Mouse (Mus musculus) cortical plate, adult 2 months (tissue): ENCODE measurements at regions not wholly inside any gene's neighbourhood (a gene's known extent, or its start where the extent isn't known, plus 50 kb on each side); places are given as distances from the start of the nearest gene placed in this dataset.

Experiments
- CTCF ChIP-seq: fragments of 200-500 bp; IDR thresholded peaks from 2 replicates; pipeline ENCODE4 v1.5.1; 2011; ENCODE audit warnings: mild to moderate bottlenecking, control low read depth, low read length; ENCODE audit not compliant: insufficient read depth; ENCODE audit errors: extremely low read depth
- POLR2A ChIP-seq: fragments of 200-500 bp; IDR thresholded peaks from 2 replicates; pipeline ENCODE4 v1.6.1; 2011; ENCODE audit warnings: mild to moderate bottlenecking, low read length, control low read depth; ENCODE audit not compliant: insufficient read depth; ENCODE audit errors: extremely low read depth

- TF ChIP-seq POLR2A (no peak), CTCF (no peak)
Observed at GRCm38 (mm10) chr17:48650556-48650955, 195.9 kb downstream of the Unc5cl start.
